Mouse (Mus musculus) liver, embryonic 11.5 days (tissue): ENCODE results near the gene Gna13. TPM values are rescaled to one million over a fixed set of nuclear protein-coding genes. Genes with fewer than 3 reads are reported as not detected.

ENCODE experiments used
- ATAC-seq: fragments of 200-750 bp; cut with Nextera tagmentation; replicated peaks from 2 replicates; pipeline ENCODE4 v1.8.0; 2017; ENCODE audit warnings: moderate number of reproducible peaks, mild to moderate bottlenecking, moderate TSS enrichment, moderate library complexity; ENCODE audit not compliant: low FRiP score
- DNase-seq: peaks from one replicate; pipeline ENCODE4 v3.0.0-alpha.2; 2017; ENCODE audit warnings: low spot score
- H3K27ac ChIP-seq: fragments of 300-500 bp; sonication (generic); 2 replicates; pipeline ENCODE4 v1.5.1; 2014; ENCODE audit warnings: mild to moderate bottlenecking, low read depth, low read length, control low read depth
- H3K27me3 ChIP-seq: fragments of 300-500 bp; sonication (generic); replicated peaks from 2 replicates; pipeline ENCODE4 v1.6.1; 2014; ENCODE audit warnings: low read length, mixed read lengths; ENCODE audit not compliant: control insufficient read depth, insufficient read depth
- H3K36me3 ChIP-seq: fragments of 300-500 bp; sonication (generic); 2 replicates; pipeline ENCODE4 v1.6.1; 2014; ENCODE audit warnings: mild to moderate bottlenecking, low read length, moderate library complexity, mixed read lengths; ENCODE audit not compliant: control insufficient read depth, insufficient read depth
- H3K4me1 ChIP-seq: fragments of 300-500 bp; sonication (generic); replicated peaks from 2 replicates; pipeline ENCODE4 v1.6.1; 2014; ENCODE audit warnings: low read length, mixed read lengths; ENCODE audit not compliant: control insufficient read depth, insufficient read depth
- H3K4me2 ChIP-seq: fragments of 300-500 bp; sonication (generic); 2 replicates; pipeline ENCODE4 v1.6.1; 2014; ENCODE audit warnings: mild to moderate bottlenecking, control low read depth, moderate library complexity
- H3K4me3 ChIP-seq: fragments of 300-500 bp; sonication (generic); 2 replicates; pipeline ENCODE4 v1.5.1; 2014; ENCODE audit warnings: low read depth, low read length, control low read depth
- H3K9ac ChIP-seq: fragments of 300-500 bp; sonication (generic); 2 replicates; pipeline ENCODE4 v1.6.1; 2014; ENCODE audit warnings: low read depth, low read length, control low read depth
- H3K9me3 ChIP-seq: fragments of 300-500 bp; sonication (generic); 2 replicates; pipeline ENCODE4 v1.6.1; 2016; ENCODE audit warnings: low read length, inconsistent platforms, mixed read lengths; ENCODE audit not compliant: control insufficient read depth
- WGBS: fragments of 180-500 bp; shearing (Covaris S2); extraction: QIAGEN DNeasy Blood & Tissue Kit; methylation state at CpG from one replicate; pipeline ENCODE4 v1.1.7; 2014; 5-methylcytosine and 5-hydroxymethylcytosine counted together
- polyA plus RNA-seq: library from polyadenylated mRNA; unstranded; fragments of >200 nt; fragmentation: Nextera tagmentation; extraction: Ambion mirVana; gene quantifications from 2 replicates; pipeline ENCODE4 v1.2.1, GENCODE M21; 2014

The Gna13 gene
- polyA plus RNA-seq, 1 experiment from 2014 or later = 25.3 TPM

- no peak overlapping the region for H3K9ac ChIP-seq
- peaks cover 9% of the 10 kb centered on the region; the same call in 1 of the 2 replicates for H3K4me1 ChIP-seq
- H3K27me3 ChIP-seq = no peaks in the 10 kb centered on the region
- peaks cover 5% of the 10 kb centered on the region for H3K36me3 ChIP-seq
- H3K27ac ChIP-seq = no peak overlapping the region
- H3K4me3 ChIP-seq = no peak overlapping the region
- no peaks in the 10 kb centered on the region for H3K9me3 ChIP-seq
- WGBS = 92% methylated on average over 5 of the region's 5 CpGs
- ATAC-seq (no peak), DNase-seq (no peak)
- H3K4me2 ChIP-seq = no peak overlapping the region; the same call in 1 of the 2 replicates
Measured at GRCm38 (mm10) chr11:109427353-109427752, 64.7 kb downstream of the Gna13 start.

DNA sequence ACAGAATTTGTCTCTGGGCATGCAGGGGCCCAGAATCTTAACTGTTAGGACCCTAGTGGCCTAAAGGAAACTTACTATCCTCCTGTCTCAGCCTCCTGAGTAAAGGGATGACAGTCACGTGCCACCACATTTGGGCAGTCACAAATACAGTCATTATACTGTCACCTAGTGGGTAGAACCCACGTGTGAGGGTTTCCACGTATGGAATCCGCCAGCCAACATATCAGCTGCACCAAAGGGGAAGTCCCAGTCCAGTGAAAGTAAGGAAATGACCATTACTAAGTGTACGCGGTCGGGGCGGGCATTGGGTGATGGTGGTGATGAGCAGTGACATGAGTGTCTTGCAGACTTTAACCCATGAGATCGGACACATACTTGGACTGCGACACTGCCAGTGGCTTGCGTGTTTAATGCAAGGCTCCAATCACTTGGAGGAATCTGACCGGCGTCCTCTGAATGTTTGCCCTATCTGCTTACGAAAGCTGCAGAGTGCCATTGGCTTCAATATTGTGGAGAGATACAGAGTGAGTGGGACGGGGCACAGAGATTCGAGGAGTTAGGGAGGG is 71.7 kb downstream of the Gna13 start:
- H3K4me3 ChIP-seq = no peak overlapping the region
- DNase-seq (no peak), ATAC-seq (no peak)
- H3K27me3 ChIP-seq = no peaks in the 10 kb centered on the region
- 84% methylated on average over 16 of the region's 16 CpGs for WGBS
- H3K4me1 ChIP-seq = peaks cover under 1% of the 10 kb centered on the region; the same call in 1 of the 2 replicates
- peaks cover 10% of the 10 kb centered on the region for H3K36me3 ChIP-seq
- H3K9me3 ChIP-seq = no peaks in the 10 kb centered on the region
- no peak overlapping the region for H3K4me2 ChIP-seq
- no peak overlapping the region for H3K9ac ChIP-seq
- no peak overlapping the region for H3K27ac ChIP-seq

- Histone ChIP-seq H3K4me1 (peaks cover 10% of the 10 kb centered on the region), H3K9me3 (no peaks in the 10 kb centered on the region), H3K4me2 (no peak overlapping the region), H3K9ac (no peak overlapping the region), H3K36me3 (peaks cover 8% of the 10 kb centered on the region; the same call in 1 of the 2 replicates), H3K27me3 (no peaks in the 10 kb centered on the region), H3K27ac (no peak overlapping the region), H3K4me3 (no peak overlapping the region)
- DNase-seq (no peak), ATAC-seq (no peak)
- 62% methylated on average over 8 of the region's 8 CpGs for WGBS
Measured at GRCm38 (mm10) chr11:109436889-109437288, 74.3 kb downstream of the Gna13 start.

DNA sequence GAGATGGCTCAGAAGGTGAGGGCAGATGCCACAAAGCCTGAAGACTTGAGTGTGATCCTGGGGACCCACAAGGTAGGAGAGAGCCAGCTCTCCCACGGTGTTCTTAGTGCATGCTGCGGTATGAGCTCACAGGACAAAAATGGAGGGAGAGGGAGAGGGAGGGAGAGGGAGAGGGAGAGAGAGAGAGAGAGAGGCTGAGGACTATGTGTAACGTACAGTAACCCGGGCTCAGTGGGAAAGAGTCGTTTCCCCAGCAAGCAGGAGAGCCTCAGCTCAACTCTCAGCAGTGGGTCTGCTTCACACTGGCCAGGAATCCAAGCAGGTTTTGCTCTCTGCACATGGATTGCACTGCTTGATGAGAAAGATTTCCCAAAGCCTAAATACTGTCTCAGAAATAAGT is 76.6 kb downstream of the Gna13 start:
- no peak overlapping the region for H3K27ac ChIP-seq

GRCm38 (mm10) chr11:109439829-109440340 is 77.3 kb downstream of the Gna13 start:
- no peaks in the 10 kb centered on the region for H3K9me3 ChIP-seq
- H3K9ac ChIP-seq = peak overlapping the region; percentile 67
- peak overlapping the region; percentile 65 for H3K4me3 ChIP-seq
- peak; percentile 68 for DNase-seq
- peak; percentile 71 for ATAC-seq
- peaks cover 6% of the 10 kb centered on the region; the same call in 1 of the 2 replicates for H3K36me3 ChIP-seq
- peak overlapping the region; percentile 93 for H3K4me2 ChIP-seq
- peaks cover 17% of the 10 kb centered on the region for H3K4me1 ChIP-seq
- no peak overlapping the region for H3K27ac ChIP-seq
- no peaks in the 10 kb centered on the region for H3K27me3 ChIP-seq
- WGBS = 3% methylated on average over 32 of the region's 32 CpGs

More for the DNA sequence above, 76.6 kb downstream of the Gna13 start:
- Histone ChIP-seq H3K4me3 (peak overlapping the region; percentile 65), H3K4me1 (peaks cover 14% of the 10 kb centered on the region), H3K4me2 (peak overlapping the region; percentile 93), H3K27me3 (no peaks in the 10 kb centered on the region), H3K9ac (no peak overlapping the region), H3K9me3 (no peaks in the 10 kb centered on the region), H3K36me3 (peaks cover 8% of the 10 kb centered on the region; the same call in 1 of the 2 replicates)
- ATAC-seq = no peak
- WGBS = 38% methylated on average over 5 of the region's 5 CpGs
- DNase-seq = no peak

GRCm38 (mm10) chr11:109440641-109441040 is 78.0 kb downstream of the Gna13 start:
- no peaks in the 10 kb centered on the region for H3K9me3 ChIP-seq
- DNase-seq = no peak
- no peak overlapping the region for H3K27ac ChIP-seq
- H3K9ac ChIP-seq = peak overlapping the region; percentile 67
- H3K36me3 ChIP-seq = peaks cover 2% of the 10 kb centered on the region; the same call in 1 of the 2 replicates
- ATAC-seq = no peak
- H3K4me3 ChIP-seq = peak overlapping the region; percentile 65
- H3K4me2 ChIP-seq = peak overlapping the region; percentile 93
- no peaks in the 10 kb centered on the region for H3K27me3 ChIP-seq
- 56% methylated on average over 4 of the region's 4 CpGs for WGBS
- H3K4me1 ChIP-seq = peaks cover 20% of the 10 kb centered on the region

GRCm38 (mm10) chr11:109441119-109441518 is 78.5 kb downstream of the Gna13 start:
- Histone ChIP-seq H3K9me3 (no peaks in the 10 kb centered on the region), H3K27me3 (no peaks in the 10 kb centered on the region), H3K4me3 (no peak overlapping the region), H3K9ac (no peak overlapping the region), H3K4me1 (peaks cover 23% of the 10 kb centered on the region), H3K4me2 (no peak overlapping the region; the same call in 1 of the 2 replicates), H3K27ac (no peak overlapping the region), H3K36me3 (peaks cover 2% of the 10 kb centered on the region; the same call in 1 of the 2 replicates)
- DNase-seq (no peak), ATAC-seq (no peak)
- 45% methylated on average over 3 of the region's 3 CpGs for WGBS

DNA sequence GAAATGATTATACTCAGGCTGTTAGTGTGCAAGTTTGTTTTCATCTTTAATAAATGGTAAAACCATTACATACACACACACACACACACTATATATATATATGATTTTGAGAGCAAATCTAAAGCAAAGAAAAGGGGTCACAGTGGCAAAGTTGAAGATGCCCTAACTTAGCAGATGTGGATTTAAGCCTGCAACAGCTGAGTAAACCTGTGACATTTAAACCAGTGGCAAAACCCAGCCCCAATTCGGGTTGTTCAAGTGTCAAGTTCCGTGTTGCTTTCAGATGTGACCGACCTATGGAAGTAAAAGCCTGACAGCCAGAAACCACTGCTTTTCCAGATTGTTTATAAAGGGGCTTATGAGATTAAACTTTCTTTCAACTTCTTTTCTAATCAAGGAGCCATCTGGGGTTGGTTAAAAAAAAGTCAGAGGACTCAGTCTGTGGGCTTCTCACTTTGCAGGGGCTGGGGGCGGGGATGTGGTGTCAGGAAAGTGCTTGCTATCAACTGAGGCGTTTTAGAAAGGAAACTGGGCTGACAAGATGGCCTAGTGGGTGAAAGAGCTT is 79.6 kb downstream of the Gna13 start:
- DNase-seq = no peak
- no peak overlapping the region for H3K27ac ChIP-seq
- H3K4me3 ChIP-seq = no peak overlapping the region
- no peaks in the 10 kb centered on the region for H3K9me3 ChIP-seq
- WGBS = 47% methylated on average over 5 of the region's 5 CpGs
- H3K36me3 ChIP-seq = no peaks in the 10 kb centered on the region
- H3K4me2 ChIP-seq = no peak overlapping the region
- H3K27me3 ChIP-seq = no peaks in the 10 kb centered on the region
- H3K9ac ChIP-seq = no peak overlapping the region
- no peak for ATAC-seq
- peaks cover 23% of the 10 kb centered on the region for H3K4me1 ChIP-seq
